Mouse (Mus musculus): ENCODE measurements at regions not wholly inside any gene's neighbourhood (a gene's known extent, or its start where the extent isn't known, plus 50 kb on each side); places are given as distances from the start of the nearest gene placed in this dataset.

DNA sequence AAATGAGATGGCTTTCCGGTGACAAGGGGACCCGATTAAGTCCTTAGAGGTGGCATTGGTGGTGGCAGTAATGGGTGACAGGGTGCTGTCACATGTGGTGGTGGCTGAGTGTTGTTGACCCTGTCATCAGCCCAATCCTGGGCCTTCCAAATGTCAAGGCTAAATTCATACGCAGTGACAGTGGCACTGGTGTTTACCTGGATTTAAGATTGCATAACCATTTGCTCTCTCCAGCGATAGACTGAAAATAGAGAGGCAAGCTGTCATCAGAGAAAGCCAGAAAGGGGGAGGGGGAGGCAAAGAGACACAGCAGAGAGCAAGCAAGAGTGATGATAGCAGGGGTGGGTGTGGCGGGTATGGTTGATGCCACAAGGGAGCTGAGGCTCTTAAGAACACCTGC lies 215.1 kb downstream of the Suds3 start:
- CTCF ChIA-PET: no interaction called here

GRCm38 (mm10) chr5:116897391-116897790 lies 218.5 kb downstream of the Suds3 start:
- CTCF ChIA-PET: no interaction called here

DNA sequence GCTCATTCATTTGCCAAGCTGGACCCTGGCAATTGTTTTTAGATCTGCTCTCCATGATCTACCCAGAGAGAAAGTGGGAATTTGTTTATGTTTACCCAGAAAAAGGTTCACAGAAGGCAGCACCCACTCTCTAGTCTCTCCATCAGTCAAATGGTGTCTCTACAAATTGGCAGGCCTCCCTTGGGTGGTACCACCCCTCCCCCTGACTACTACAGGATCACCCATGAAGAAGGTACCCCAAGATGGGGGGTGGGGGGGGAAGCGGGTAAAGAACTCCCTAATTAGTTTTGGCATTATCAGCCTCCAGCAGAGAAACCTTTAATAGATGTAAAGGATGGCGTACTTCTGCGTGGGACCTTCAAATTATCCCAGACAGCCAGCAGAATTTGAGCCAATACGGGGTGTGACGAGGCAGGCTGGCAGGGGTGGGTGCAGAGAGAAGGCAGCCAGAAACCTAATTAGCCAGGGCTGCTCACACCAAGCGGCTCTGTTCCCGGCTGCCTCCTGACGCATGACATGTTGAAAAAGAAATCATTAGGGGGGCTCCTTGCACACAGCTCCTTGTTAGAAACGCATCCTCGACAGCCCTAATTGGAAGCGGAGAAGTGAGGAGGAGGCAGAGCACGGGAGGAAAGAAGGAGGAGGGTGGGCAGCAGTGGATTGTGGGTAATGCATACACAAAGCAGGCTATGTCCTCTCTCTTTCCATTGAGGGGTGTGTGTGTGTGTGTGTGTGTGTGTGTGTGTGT lies 220.7 kb downstream of the Suds3 start:
- CTCF ChIA-PET: no interaction called here

DNA sequence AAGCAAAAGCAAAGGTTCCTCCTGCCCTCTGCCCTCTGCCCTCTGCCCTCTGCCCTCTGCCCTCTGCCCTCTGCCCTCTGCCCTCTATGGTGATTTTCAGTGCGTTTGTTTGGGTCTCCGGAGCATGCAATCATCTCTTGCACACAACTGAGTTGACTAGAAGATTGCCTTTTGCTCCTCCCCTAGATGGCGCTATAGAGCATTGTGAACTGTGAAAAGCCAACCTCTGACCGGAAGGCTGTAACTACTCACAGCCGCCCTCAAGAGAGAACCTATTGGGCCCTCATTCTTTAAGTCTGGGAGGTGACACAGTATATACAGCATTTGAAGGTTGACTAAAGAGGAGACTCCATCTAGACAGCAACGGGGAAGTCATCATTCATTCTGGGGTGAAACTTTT lies 221.3 kb downstream of the Suds3 start:
- CTCF ChIA-PET: no interaction called here

DNA sequence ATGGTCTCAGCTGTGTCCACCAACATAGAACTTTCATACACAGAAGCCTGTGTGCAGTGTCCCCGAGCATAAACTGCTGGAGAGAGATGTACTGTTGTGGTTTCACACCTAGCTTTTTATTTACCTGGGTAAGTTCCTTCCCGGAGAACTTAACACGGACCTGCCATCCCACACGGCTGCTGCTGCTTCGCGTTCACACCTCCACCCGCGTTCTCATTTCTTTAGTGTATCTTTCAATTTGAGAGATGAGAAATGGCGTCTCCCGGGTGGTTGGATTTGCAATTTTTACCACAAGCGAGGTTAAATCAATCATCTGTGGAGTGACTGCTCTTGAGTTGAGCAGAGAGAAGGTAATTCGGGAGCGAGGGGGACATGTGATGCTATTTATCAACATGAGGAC lies 223.0 kb downstream of the Suds3 start:
- CTCF ChIA-PET: no interaction called here

GRCm38 (mm10) chr5:116889224-116889623 lies 226.7 kb downstream of the Suds3 start:
- CTCF ChIA-PET: no interaction called here

GRCm38 (mm10) chr5:116886181-116887136 lies 229.5 kb downstream of the Suds3 start:
- CTCF ChIA-PET: no interaction called here

DNA sequence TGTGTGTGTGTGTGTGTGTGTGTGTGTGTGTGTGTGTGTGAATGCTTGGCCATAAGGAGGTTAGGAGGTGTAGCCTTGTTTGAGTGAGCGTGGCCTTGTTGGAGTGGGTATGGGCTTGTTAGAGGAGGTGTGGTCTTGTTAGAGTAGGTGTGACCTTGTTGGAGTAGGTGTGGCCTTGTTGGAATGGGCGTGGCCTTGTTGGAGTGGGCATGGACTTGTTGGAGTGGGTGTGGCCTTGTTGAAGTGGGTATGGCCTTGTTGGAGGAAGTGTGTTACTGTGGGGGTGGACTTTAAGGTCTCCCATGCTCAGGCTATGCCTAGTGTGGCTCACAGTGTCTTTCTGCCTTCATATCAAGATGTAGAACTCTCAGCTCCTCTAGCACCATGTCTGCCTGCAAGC lies 236.2 kb downstream of the Suds3 start:
- CTCF ChIA-PET: no interaction called here

DNA sequence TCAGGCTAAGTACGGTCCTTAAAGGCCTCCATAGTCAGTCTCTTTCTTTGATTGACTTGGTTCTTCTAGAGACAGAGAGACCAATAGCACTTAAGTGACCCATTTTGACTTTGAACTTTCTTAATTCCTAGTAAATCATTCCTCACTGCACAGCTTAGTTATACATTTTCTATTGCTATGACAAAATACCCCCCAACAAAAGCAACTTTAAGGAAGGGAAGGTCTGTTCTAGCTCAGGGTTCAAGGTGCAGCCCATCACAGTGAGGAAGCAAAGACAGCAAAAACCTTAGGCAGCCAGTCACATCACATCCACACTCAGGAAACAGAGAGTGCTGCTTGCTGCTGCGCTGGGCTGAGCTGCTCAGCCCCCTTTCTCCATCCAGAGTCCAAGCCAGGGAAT lies 241.0 kb downstream of the Suds3 start:
- CTCF ChIA-PET: no interaction called here

DNA sequence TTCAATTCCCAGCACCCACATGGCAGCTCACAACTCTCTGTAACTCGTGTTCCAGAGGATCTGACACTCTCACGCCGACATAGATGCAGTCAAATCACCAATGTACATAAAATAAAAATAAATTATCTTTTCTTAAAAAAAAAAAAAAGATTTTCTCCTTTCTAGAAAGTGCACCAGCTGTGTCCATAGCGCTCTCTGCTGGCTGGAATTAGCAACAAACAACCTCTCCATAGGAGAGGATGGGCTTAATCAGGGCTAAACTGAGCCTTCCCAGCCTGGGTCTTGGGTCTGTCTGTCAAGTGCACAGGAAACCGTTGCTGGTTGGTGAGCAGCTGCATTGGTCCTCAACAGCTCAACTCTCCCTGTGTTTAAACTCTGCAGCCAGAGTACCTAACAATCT lies 247.8 kb downstream of the Suds3 start:
- CTCF ChIA-PET: no interaction called here

DNA sequence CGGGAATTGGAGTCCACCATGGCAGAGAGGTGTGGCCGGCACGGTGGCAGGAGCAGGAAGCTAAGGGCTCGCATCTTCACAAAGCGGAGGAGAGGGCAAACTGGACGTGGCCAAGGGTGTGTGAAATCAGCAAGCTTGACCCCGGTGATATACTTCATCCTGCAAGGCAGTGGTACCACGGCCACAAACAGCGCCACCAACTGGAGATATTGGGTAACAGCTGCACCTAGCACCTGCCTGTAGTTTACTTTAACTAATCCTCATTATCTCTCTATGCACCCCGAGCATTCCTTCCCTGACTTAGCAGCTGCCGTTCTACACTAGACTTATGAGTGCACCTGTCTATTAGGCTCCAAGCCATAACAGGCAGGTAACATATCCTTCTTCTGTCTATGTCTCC lies 251.6 kb downstream of the Suds3 start:
- CTCF ChIA-PET: no interaction called here

DNA sequence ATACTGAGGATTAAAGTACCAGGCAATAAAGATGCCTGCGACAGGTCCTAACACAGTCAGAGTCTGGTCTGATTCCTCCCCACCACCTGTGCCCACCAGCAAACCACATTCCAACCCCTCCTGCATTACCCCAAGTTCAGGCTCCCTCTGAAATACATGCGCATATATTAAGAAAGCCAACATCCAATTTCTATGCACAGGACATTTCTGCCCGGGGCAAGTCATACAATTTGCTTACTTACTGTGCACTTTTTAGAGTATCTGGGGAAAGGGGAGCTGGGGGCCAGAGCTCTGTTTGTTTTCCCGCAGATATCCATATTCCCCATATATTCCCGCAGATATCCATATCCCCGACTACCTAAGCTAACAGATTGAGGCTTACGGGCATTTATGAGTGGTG lies 261.1 kb upstream of the Srrm4 start:
- CTCF ChIA-PET: no interaction called here

GRCm38 (mm10) chr5:116831874-116832273 lies 240.3 kb upstream of the Srrm4 start:
- CTCF ChIA-PET: interaction anchor here (0.5 kb wide), 1 partner anchor 619 kb away, joined by 11 read pairs; no protein-coding TSS in a partner anchor

- CTCF ChIA-PET: no interaction called here
These were observed 238.2 kb upstream of the Srrm4 start for GRCm38 (mm10) chr5:116829771-116830170.

DNA sequence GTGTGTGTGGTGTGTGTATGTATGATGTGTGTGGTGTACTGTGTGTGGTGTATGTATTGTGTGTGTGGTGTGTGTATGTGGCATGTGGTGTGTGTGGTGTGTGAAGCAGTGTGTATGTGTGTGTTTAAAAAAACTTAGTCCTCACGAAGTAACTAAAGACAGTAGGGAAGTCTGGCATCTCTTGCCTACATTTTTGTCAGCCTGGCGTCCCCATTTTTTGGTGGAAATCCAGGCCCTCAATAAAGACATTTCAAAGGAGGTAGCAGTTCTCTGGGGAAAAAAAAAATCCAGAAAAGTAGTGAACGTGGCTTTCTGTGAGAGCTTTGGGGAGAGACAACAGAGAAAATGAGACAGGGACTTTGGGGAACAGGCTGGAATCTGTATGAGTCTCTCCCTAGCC lies 231.6 kb upstream of the Srrm4 start:
- CTCF ChIA-PET: no interaction called here

- CTCF ChIA-PET: no interaction called here
These were observed 230.5 kb upstream of the Srrm4 start for GRCm38 (mm10) chr5:116822141-116822540.

DNA sequence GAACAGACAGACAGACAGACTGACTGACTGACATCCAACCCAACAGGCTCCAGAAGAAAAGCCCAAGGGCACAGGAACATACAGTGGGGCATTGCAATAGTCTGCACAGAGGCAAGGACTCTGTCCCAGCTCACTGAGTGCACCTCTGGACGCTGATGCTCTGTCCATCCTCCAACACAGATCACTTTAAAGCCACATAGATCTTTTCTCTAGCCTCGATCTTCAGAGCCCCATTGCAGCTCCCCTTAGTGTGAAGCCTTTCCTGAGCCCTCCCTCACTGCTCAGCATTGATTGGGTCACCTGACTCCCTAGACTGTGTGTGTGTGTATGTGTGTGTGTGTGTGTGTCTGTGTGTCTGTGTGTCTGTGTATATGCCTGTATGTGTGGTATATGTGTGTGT lies 218.2 kb upstream of the Srrm4 start:
- CTCF ChIA-PET: no interaction called here

GRCm38 (mm10) chr5:116809001-116809759 lies 217.6 kb upstream of the Srrm4 start:
- CTCF ChIA-PET: interaction anchor here (0.6 kb wide), 1 partner anchor 89 kb away, joined by 3 read pairs; no protein-coding TSS in a partner anchor

GRCm38 (mm10) chr5:116797460-116797859 lies 205.8 kb upstream of the Srrm4 start:
- CTCF ChIA-PET: no interaction called here

DNA sequence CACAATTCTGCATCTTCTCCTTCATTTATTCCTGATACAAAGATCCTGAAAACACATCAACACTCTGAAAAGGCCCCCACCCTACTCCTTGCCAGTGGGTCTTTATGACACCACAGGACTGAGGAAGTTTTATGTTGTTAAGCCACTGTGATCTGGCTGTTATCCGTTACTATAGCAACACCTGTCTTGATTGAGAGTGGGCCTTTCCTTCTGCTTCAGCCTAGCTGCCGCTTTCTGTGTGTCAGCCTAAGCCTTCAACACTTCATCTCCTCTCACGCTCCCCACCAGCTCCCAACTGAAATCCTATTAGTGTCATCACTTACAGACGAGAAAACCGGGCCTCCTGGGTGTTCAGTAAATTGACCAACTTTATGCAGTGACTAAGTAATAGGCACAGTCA lies 203.6 kb upstream of the Srrm4 start:
- CTCF ChIA-PET: no interaction called here

DNA sequence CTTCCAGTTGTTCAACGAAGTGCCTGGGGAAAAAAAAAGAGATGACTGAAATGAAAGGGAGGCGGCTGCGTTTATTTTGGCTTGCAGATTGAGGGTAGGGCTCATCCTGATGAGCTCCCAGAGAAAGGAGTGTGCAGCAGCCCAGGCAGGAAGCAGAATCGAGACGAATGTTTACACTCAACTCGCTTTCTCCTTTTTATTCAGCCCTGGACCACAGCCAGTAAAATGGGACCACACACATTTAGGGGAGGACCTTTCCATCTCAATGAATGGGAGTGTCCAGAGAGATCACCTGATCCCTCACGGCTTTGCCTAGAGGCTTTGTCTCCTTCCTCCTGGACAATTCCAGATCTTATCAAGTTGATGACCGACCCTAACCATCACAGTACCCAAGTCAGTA lies 198.8 kb upstream of the Srrm4 start:
- CTCF ChIA-PET: no interaction called here

DNA sequence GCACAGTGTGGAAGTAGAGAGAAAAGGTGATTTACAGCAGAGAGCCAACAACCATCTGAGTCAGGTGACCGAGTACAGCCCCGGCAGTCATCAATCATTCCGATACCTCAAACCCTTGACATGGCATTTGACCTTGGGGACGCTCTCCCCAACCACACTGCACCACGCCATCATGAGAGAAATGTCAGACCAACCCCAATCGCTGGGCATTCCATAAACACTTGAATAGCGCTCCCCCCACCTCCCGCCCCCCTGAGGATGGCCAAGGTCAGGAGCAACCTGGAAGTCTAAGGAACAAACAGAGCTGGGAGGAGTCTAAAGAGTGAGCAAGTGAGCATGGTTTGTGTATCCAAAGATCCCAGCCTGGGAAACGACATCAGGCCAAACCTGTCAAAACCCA lies 198.2 kb upstream of the Srrm4 start:
- CTCF ChIA-PET: no interaction called here

DNA sequence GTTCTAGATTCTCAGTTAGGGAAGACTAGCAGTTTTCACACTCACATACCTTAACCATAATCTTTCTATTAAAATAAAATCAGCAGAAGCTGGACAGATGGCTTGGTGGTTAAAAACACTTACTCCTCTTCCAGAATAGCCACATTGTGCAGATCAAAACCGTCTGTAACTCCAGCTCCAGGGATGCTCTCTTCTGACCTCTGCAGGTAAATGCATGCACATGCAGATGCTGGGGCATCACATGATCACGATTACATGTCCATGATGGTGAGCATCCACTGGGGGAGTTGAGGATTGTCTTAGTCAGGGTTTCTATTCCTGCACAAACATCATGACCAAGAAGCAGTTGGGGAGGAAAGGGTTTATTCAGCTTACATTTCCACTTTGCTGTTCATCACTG lies 184.8 kb upstream of the Srrm4 start:
- CTCF ChIA-PET: no interaction called here

All from spleen, embryonic (tissue).